Mouse (Mus musculus): ENCODE results near the gene Med29.
A peak's percentile ranks its signal among the peaks of the same experiment; 100 is the strongest.
"Not testable (repeated sequence)": the region's sequence is repeated elsewhere in the genome, so short reads cannot be mapped to it uniquely, and the experiment has no call there.

Med29 gene

DNA sequence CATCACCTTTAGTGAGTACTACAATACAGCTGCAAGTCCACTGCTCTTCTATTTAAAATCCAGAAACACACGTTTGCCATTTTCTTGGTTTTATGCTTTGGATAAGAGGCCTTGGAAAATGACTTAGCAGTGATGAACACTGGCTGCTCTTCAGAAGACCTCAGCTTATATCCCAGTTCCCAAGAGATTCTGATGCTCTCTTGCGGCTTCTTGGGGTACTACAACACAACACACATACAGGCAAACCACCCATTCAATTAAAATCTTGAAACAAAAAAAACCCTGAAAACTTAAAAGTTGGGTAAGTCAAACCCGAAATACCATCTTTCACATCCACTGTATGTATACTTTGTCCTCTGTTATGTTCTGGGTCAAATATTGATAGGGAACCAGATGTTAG, 5.5 kb upstream of the Med29 start:
- DNase-seq (ENCODE audit: low read depth, low spot score): peak; percentile 69

GRCm38 (mm10) chr7:28395425-28395824, 2.9 kb upstream of the Med29 start:
- DNase-seq (ENCODE audit: low read depth, low spot score): no peak

- no peak for DNase-seq (ENCODE audit: low read depth, low spot score)
Observed at GRCm38 (mm10) chr7:28393272-28393951, 904 bp upstream of the Med29 start.

- DNase-seq (ENCODE audit: low read depth, low spot score): no peak
Observed at GRCm38 (mm10) chr7:28390331-28390730, 2.2 kb downstream of the Med29 start.

- DNase-seq (ENCODE audit: low read depth, low spot score): not testable (repeated sequence)
Observed at GRCm38 (mm10) chr7:28387384-28387783, 5.1 kb downstream of the Med29 start.

DNA sequence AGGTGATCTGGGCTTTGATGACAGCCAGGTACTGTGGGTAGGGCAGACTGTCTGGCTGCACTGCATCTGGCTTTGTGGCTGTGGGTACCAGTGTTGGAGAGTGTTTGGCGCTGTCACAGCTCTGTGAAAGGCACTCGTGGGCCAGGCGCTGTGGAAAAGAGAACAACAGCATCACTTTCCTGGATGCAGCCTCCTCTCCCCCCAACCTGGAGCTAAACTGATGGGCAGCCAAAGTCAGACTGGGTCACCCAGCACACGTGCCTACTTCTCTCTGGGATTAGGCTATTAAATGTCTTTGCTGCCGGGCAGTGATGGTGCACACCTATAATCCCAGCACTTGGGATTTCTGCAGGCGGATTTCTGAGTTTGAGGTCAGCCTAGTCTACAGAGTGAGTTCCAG, 5.6 kb downstream of the Med29 start:
- DNase-seq (ENCODE audit: low read depth, low spot score): not testable (repeated sequence)

DNA sequence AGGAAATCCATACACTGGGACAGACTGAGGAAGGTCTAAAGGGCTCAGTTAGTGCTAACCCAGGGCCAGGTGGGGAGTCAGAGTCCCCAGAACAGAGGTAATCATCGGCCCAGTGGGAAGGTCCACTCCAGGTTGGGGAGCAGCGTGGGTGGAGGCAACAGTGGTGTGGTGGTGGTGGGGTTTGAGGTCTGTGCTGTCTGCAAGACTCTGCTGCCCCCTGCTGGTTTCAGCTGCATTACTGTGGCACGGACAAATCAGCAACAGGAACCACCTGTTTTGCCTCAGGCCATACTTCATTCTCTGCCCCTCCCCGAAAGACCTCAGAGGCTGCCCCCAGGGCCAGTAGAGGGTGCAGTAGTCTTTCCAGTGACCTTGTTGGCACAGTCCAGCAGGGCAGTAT, 6.0 kb downstream of the Med29 start:
- peak; percentile 90 for DNase-seq (ENCODE audit: low read depth, low spot score)

- DNase-seq (ENCODE audit: low read depth, low spot score): no peak
Observed at GRCm38 (mm10) chr7:28386007-28386406, 6.5 kb downstream of the Med29 start.

DNA sequence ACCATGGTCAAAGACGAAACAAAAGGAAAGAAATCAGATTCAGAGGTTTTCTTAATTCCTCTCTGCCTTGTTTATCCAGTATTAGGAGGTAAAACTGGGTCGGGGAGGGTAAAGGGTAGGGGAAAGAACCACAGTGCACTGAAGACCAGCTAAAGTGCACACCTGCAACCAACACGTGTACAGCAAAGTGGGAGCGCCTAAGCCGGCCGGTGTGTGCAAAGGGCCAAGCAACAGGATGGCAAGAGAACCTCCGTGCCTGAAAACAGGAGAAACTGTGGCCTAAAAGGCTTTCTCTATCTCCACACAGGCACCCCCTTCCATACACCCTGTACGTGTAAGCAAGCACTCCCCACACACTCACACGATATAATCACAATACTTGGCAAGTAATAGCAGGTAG, 7.3 kb downstream of the Med29 start:
- DNase-seq (ENCODE audit: low read depth, low spot score): no peak

DNA sequence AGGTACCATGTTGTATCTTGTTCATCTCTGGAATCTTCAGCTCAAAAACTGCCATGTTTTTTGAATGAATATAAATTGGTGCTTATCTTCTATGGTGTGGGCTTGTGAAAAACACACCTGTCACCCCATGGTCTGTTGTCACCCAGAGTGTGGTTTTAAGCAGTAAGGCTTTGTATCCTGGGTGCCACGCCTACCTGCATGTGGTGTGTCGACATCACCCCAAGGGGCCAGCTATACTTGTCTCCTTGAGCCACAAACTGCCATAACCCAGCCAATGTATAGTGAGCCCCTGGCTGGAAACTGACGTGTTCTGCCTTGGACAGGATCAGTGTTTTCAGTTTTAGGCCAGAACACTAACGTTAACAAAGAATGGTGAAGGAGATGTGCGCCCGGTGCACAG, 8.3 kb downstream of the Med29 start:
- no peak for DNase-seq (ENCODE audit: low read depth, low spot score)

GRCm38 (mm10) chr7:28383606-28384005, 8.9 kb downstream of the Med29 start:
- no peak for DNase-seq (ENCODE audit: low read depth, low spot score)

DNA sequence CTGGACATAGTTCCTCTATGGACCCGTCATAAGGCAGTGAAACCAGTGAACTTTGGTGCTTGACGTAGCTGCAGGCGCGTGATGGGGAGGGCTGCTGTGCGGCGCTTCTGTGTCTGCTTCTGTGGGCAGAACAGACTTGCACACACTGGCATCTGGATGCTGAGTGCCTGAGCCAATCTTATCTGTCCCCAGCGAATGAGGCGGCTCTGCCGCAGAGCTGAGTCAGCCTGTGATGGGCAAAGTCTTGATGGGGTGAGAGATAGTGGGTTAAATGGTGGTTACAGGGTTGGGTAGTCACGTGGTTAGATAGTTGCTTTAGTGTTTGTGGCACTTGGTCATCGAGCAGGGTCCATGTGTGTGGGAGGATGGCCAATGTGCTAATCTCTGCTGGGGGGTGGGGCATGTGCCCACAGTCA, 9.5 kb downstream of the Med29 start:
- DNase-seq (ENCODE audit: low read depth, low spot score): no peak

DNA sequence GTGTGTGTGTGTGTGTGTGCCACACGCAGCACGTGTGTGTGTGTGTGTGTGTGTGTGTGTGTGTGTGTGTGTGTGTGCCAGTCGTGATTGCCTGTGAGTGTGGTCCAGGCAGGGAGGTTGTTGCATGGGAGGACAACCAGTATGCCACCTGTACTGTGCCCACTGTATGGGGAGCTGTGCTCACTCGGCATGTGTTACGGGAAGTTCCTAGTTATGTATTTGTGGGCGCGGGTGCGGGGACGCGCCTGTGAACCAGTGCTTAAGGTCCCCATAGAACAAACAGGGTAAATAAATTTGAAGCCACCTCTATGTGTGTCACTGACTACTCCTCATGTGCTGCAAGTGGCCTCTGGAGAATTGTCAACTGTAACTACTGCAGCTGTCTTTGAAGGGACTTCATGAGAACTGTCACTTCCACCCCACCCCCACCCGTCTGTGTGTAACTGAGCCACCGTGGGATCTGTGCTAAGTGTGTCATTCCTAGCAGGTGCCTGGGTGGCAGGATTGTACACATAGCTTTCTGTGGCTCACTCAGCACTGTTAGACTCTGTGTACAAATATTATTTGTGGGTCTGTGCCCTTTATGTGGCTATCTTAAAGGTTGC, 10.1 kb downstream of the Med29 start:
- no peak for DNase-seq (ENCODE audit: low read depth, low spot score)

DNA sequence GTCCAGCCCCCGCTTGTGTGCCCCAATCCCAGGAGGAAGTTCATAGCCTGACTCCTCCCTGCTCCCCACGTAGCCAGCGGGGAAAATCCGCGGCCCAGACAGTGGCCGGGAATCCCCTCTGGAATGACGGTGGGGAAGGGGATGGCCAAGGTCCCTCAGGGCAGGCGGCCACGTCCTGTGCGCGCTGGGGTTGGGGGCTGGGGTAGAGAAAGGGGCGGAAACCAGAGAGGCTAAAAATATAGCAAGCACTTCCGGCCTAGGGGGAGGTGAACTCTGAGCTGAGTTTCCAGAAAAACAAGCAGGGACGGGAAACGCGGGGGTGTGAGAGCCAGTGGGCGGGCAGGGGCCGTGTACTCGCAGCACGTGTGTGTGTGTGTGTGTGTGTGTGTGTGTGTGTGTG, 10.6 kb downstream of the Med29 start:
- DNase-seq (ENCODE audit: low read depth, low spot score): peak; percentile 92

DNA sequence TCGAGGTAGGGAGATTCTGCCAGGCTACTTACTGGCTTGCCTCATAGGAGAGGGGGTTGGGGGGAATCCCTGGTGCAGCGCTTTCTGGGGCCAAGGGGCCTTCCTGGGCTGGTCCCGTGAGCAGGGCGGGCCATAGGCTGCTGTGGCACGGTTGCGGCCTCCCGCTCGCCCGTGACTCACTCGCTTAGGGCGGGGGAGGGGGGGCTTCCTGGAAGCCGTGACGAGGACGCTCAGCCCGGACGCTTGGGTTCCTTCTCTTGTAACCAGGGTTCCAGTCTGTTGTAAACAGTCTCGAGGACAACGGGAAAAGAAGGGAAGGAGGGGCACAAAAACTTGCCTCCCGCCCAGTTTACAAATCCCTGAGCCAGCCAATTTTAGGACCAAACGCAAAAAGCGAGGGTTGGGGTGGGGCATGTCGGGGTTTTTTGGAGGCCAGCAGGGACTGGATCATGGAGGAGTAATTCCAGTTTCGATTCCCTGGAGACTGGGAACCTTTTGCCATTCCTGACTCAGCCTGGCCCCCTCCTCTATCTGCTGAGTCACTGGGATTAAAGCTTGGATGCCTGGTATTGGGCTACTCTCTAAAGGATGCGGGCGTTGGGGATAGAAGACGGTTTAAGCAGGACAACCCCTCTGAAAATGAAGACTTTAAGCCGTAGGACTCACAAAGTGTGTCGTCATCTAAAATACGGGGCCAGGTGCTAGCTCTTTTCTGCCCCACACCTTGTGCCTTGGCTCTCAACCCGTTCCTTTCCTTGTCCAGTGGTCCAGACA, 11.3 kb downstream of the Med29 start:
- peak; percentile 84 for DNase-seq (ENCODE audit: low read depth, low spot score)

- no peak for DNase-seq (ENCODE audit: low read depth, low spot score)
Observed at GRCm38 (mm10) chr7:28380237-28381016, 12.1 kb downstream of the Med29 start, which contains the start of gene Zfp36. TSS of gene Zfp36 (minus strand) at chr7:28380253.

GRCm38 (mm10) chr7:28378769-28379651, 13.5 kb downstream of the Med29 start:
- peak; percentile 97 for DNase-seq (ENCODE audit: low read depth, low spot score)

DNA sequence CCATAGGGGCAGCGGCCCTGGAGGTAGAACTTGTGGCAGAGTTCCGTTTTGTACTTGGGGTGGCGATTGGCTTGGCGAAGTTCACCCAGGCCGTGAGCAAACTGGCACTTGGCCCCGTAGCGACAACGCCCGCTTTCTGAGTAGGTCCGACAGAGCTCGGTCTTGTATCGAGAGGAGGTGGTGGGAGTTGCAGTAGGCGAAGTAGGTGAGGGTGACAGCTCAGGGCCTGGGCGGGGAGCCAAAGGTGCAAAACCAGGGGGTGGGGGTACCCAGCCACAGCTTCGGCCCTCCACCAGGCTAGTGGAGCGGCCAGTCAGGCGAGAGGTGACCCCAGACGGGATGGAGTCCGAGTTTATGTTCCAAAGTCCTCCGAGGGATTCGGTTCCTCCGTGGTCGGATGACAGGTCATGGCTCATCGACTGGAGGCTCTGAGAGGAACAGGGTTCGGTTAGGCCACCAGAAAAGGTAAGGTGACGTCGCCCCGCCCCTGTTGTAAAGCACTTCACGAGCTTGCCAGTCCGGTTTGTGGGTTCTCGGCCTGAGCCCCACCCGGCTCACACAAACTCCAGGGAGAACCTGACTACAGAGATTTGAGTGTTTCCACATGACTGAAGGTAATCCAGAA, 14.3 kb downstream of the Med29 start:
- no peak for DNase-seq (ENCODE audit: low read depth, low spot score)

DNA sequence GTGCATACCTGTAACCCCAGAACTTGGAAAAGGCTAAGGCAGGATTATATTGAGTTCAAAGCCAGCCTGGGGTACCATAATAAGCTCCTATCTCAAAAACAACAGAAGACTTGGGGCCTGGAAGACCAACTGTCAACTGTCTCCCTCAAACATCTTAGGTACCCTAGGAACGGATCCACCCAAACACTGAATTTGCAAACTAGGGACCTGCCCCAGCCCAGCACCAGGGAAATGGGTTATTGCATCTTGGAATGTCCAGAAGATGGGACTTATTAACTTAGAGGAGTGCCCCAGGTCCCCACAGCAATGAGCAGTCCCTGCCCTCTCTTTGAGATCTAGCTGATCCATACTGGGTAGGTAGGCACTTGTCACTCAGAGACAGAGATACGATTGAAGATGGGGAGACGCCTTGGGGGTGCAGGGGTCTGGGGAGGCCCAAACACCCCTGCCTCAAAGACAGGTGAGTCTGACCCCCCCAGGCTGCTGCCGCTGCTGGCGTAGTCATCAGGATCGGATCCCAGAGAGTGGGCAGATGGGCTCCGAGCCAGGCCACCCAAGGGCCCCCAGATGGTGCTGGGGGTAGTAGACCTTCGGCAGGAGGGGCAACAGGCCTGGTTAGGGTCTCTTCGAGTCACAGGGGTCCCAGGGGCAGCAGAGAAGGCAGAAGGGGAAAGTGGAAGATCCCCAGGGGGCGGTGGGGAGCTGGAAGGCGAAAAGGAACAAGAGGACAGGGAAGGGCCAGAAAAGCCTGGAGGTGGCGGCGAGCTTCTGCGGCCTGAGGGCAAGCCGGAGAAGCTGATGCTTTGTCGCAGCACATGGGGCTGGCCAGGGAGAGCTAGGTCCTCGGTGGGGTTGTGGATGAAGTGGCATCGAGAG, 15.1 kb downstream of the Med29 start:
- no peak for DNase-seq (ENCODE audit: low read depth, low spot score)
